Mouse (Mus musculus): ENCODE results near the gene Uprt. TPM values are rescaled to one million over a fixed set of nuclear protein-coding genes. Genes with fewer than 3 reads are reported as not detected.

The Uprt gene
- polyA plus RNA-seq, 1 experiment from 2014 or later, result 1.8 TPM

GRCm38 (mm10) chrX:104488870-104489467 lies 6.4 kb downstream of the Uprt start:
- Histone ChIP-seq H3K4me1 (ENCODE audit: control insufficient read depth, insufficient read depth, low read length) (no peaks in the 10 kb centered on the region), H3K27ac (ENCODE audit: low read depth, low read length) (no peak overlapping the region), H3K4me2 (ENCODE audit: low read depth) (no peak overlapping the region), H3K9me3 (ENCODE audit: control insufficient read depth, low read length) (no peaks in the 10 kb centered on the region), H3K36me3 (ENCODE audit: control insufficient read depth, insufficient read depth, low read length) (no peaks in the 10 kb centered on the region), H3K9ac (ENCODE audit: low read length) (no peak overlapping the region), H3K27me3 (ENCODE audit: control insufficient read depth, insufficient read depth, low read length) (no peaks in the 10 kb centered on the region), H3K4me3 (ENCODE audit: low read depth, low read length) (no peak overlapping the region)
- ATAC-seq (ENCODE audit: insufficient read depth, low FRiP score, low TSS enrichment), result no peak
- 86% methylated on average over 4 of the region's 4 CpGs for WGBS
- no peak for DNase-seq (ENCODE audit: low spot score)

- Histone ChIP-seq H3K4me1 (ENCODE audit: control insufficient read depth, insufficient read depth, low read length) (no peaks in the 10 kb centered on the region), H3K9me3 (ENCODE audit: control insufficient read depth, low read length) (no peaks in the 10 kb centered on the region), H3K27ac (ENCODE audit: low read depth, low read length) (no peak overlapping the region), H3K27me3 (ENCODE audit: control insufficient read depth, insufficient read depth, low read length) (no peaks in the 10 kb centered on the region), H3K4me3 (ENCODE audit: low read depth, low read length) (no peak overlapping the region), H3K36me3 (ENCODE audit: control insufficient read depth, insufficient read depth, low read length) (no peaks in the 10 kb centered on the region), H3K9ac (ENCODE audit: low read length) (no peak overlapping the region), H3K4me2 (ENCODE audit: low read depth) (no peak overlapping the region)
- DNase-seq (ENCODE audit: low spot score) (no peak), ATAC-seq (ENCODE audit: insufficient read depth, low FRiP score, low TSS enrichment) (no peak)
- 44% methylated on average over 4 of the region's 4 CpGs for WGBS
Observed at GRCm38 (mm10) chrX:104489626-104490355, 7.2 kb downstream of the Uprt start.

- 80% methylated on average over 5 of the region's 5 CpGs for WGBS
- Histone ChIP-seq H3K4me2 (ENCODE audit: low read depth) (no peak overlapping the region), H3K9me3 (ENCODE audit: control insufficient read depth, low read length) (no peaks in the 10 kb centered on the region), H3K4me3 (ENCODE audit: low read depth, low read length) (no peak overlapping the region), H3K27ac (ENCODE audit: low read depth, low read length) (no peak overlapping the region), H3K27me3 (ENCODE audit: control insufficient read depth, insufficient read depth, low read length) (no peaks in the 10 kb centered on the region), H3K4me1 (ENCODE audit: control insufficient read depth, insufficient read depth, low read length) (no peaks in the 10 kb centered on the region), H3K9ac (ENCODE audit: low read length) (no peak overlapping the region), H3K36me3 (ENCODE audit: control insufficient read depth, insufficient read depth, low read length) (no peaks in the 10 kb centered on the region)
- ATAC-seq (ENCODE audit: insufficient read depth, low FRiP score, low TSS enrichment) (no peak), DNase-seq (ENCODE audit: low spot score) (no peak)
Observed at GRCm38 (mm10) chrX:104501765-104502164, 19.1 kb downstream of the Uprt start.

- ATAC-seq (ENCODE audit: insufficient read depth, low FRiP score, low TSS enrichment) (no peak), DNase-seq (ENCODE audit: low spot score) (no peak)
- Histone ChIP-seq H3K27ac (ENCODE audit: low read depth, low read length) (no peak overlapping the region), H3K36me3 (ENCODE audit: control insufficient read depth, insufficient read depth, low read length) (no peaks in the 10 kb centered on the region), H3K4me1 (ENCODE audit: control insufficient read depth, insufficient read depth, low read length) (no peaks in the 10 kb centered on the region), H3K4me3 (ENCODE audit: low read depth, low read length) (no peak overlapping the region), H3K9me3 (ENCODE audit: control insufficient read depth, low read length) (no peaks in the 10 kb centered on the region), H3K27me3 (ENCODE audit: control insufficient read depth, insufficient read depth, low read length) (0 out of 2 replicates have a peak, but pooled peaks cover 8% of the 10 kb centered on the region), H3K9ac (ENCODE audit: low read length) (no peak overlapping the region), H3K4me2 (ENCODE audit: low read depth) (no peak overlapping the region)
- WGBS, result 93% methylated on average over 4 of the region's 4 CpGs
Observed at GRCm38 (mm10) chrX:104542635-104543034, 60.0 kb downstream of the Uprt start.

- no peak for ATAC-seq (ENCODE audit: insufficient read depth, low FRiP score, low TSS enrichment)
- Histone ChIP-seq H3K9ac (ENCODE audit: low read length) (no peak overlapping the region), H3K36me3 (ENCODE audit: control insufficient read depth, insufficient read depth, low read length) (no peaks in the 10 kb centered on the region), H3K27ac (ENCODE audit: low read depth, low read length) (no peak overlapping the region), H3K4me1 (ENCODE audit: control insufficient read depth, insufficient read depth, low read length) (no peaks in the 10 kb centered on the region), H3K27me3 (ENCODE audit: control insufficient read depth, insufficient read depth, low read length) (0 out of 2 replicates have a peak, but pooled peaks cover 8% of the 10 kb centered on the region), H3K4me3 (ENCODE audit: low read depth, low read length) (no peak overlapping the region), H3K9me3 (ENCODE audit: control insufficient read depth, low read length) (no peaks in the 10 kb centered on the region), H3K4me2 (ENCODE audit: low read depth) (no peak overlapping the region)
- no peak for DNase-seq (ENCODE audit: low spot score)
- 80% methylated on average over 4 of the region's 4 CpGs for WGBS
Observed at GRCm38 (mm10) chrX:104543919-104544595, 61.4 kb downstream of the Uprt start.

- no peaks in the 10 kb centered on the region for H3K9me3 ChIP-seq (ENCODE audit: control insufficient read depth, low read length)
- no peak overlapping the region for H3K9ac ChIP-seq (ENCODE audit: low read length)
- H3K4me2 ChIP-seq (ENCODE audit: low read depth), result no peak overlapping the region
- no peaks in the 10 kb centered on the region for H3K36me3 ChIP-seq (ENCODE audit: control insufficient read depth, insufficient read depth, low read length)
- H3K4me1 ChIP-seq (ENCODE audit: control insufficient read depth, insufficient read depth, low read length), result no peaks in the 10 kb centered on the region
- DNase-seq (ENCODE audit: low spot score) (no peak), ATAC-seq (ENCODE audit: insufficient read depth, low FRiP score, low TSS enrichment) (no peak)
- no peak overlapping the region for H3K27ac ChIP-seq (ENCODE audit: low read depth, low read length)
- no peak overlapping the region for H3K4me3 ChIP-seq (ENCODE audit: low read depth, low read length)
- WGBS, result 94% methylated on average over 1 of the region's 1 CpGs
- H3K27me3 ChIP-seq (ENCODE audit: control insufficient read depth, insufficient read depth, low read length), result 0 out of 2 replicates have a peak, but pooled peaks cover 6% of the 10 kb centered on the region
Observed at GRCm38 (mm10) chrX:104545283-104545682, 62.7 kb downstream of the Uprt start.

Other genes starting within 250 kb of the Uprt start
- 14.1 and 16.3 TPM in 2 replicates for gene Abcb7, start 69.0 kb upstream of the Uprt start, polyA plus RNA-seq (2014; fragmentation: Nextera tagmentation; extraction: Ambion mirVana)
- gene Zdhhc15, start 188.2 kb downstream of the Uprt start, polyA plus RNA-seq (2014; fragmentation: Nextera tagmentation; extraction: Ambion mirVana), result 13.5 and 14.1 TPM in 2 replicates

Data from neural tube, embryonic 11.5 days (tissue).